Mouse (Mus musculus) brain, embryonic 14.5 days (tissue): ENCODE measurements at regions not wholly inside any gene's neighbourhood (a gene's known extent, or its start where the extent isn't known, plus 50 kb on each side); places are given as distances from the start of the nearest gene placed in this dataset.
"Not testable (repeated sequence)": the region's sequence is repeated elsewhere in the genome, so short reads cannot be mapped to it uniquely, and the experiment has no call there.

Experiments used
- CTCF ChIP-seq: fragments of 200-500 bp; IDR thresholded peaks from 2 replicates; pipeline ENCODE4 v1.5.1; 2012; ENCODE audit warnings: inconsistent platforms, mild to moderate bottlenecking, moderate library complexity, borderline replicate concordance; ENCODE audit not compliant: insufficient read depth, insufficient read length; ENCODE audit errors: extremely low read depth
- POLR2A ChIP-seq: fragments of 200-500 bp; IDR thresholded peaks from 2 replicates; pipeline ENCODE4 v1.6.1; 2012; ENCODE audit warnings: mild to moderate bottlenecking, inconsistent platforms, borderline replicate concordance; ENCODE audit not compliant: poor library complexity, insufficient read depth, insufficient read length, severe bottlenecking; ENCODE audit errors: extremely low read depth

GRCm38 (mm10) chr6:68680792-68681110 lies 1145.2 kb upstream of the Tacstd2 start:
- not testable (repeated sequence) for TF ChIP-seq CTCF, POLR2A
